Mouse (Mus musculus) stomach, postnatal 0 days (tissue): ENCODE results near the gene Barhl1. TPM values are rescaled to one million over a fixed set of nuclear protein-coding genes. Genes with fewer than 3 reads are reported as not detected.
A peak's percentile ranks its signal among the peaks of the same experiment; 100 is the strongest.

Experiments
- ATAC-seq: fragments of 200-750 bp; cut with Nextera tagmentation; 2 replicates; pipeline ENCODE4 v1.8.0; 2017; ENCODE audit not compliant: low FRiP score, low TSS enrichment
- DNase-seq: peaks from one replicate; pipeline ENCODE4 v3.0.0-alpha.2; 2016; ENCODE audit warnings: low spot score
- H3K27ac ChIP-seq: fragments of 300-500 bp; sonication (generic); replicated peaks from 2 replicates; pipeline ENCODE4 v1.5.1; 2014; ENCODE audit warnings: mild to moderate bottlenecking, control low read depth
- H3K27me3 ChIP-seq: fragments of 300-500 bp; sonication (generic); 2 replicates; pipeline ENCODE4 v1.6.1; 2014; ENCODE audit warnings: low read length; ENCODE audit not compliant: control insufficient read depth, insufficient read depth
- H3K36me3 ChIP-seq: fragments of 300-500 bp; sonication (generic); 2 replicates; pipeline ENCODE4 v1.6.1; 2014; ENCODE audit warnings: low read length, mixed read lengths; ENCODE audit not compliant: control insufficient read depth, insufficient read depth
- H3K4me1 ChIP-seq: fragments of 300-500 bp; sonication (generic); replicated peaks from 2 replicates; pipeline ENCODE4 v1.6.1; 2014; ENCODE audit warnings: antibody characterized with exemption; ENCODE audit not compliant: control insufficient read depth, insufficient read depth
- H3K4me2 ChIP-seq: fragments of 300-500 bp; sonication (generic); replicated peaks from 2 replicates; pipeline ENCODE4 v1.6.1; 2014; ENCODE audit warnings: low read depth, mild to moderate bottlenecking, control low read depth, moderate library complexity
- H3K4me3 ChIP-seq: fragments of 300-500 bp; sonication (generic); 2 replicates; pipeline ENCODE4 v1.5.1; 2014; ENCODE audit warnings: low read depth, low read length, control low read depth
- H3K9ac ChIP-seq: fragments of 300-500 bp; sonication (generic); 2 replicates; pipeline ENCODE4 v1.6.1; 2014; ENCODE audit warnings: mild to moderate bottlenecking, low read length, control low read depth, mixed read lengths
- H3K9me3 ChIP-seq: fragments of 300-500 bp; sonication (generic); 2 replicates; pipeline ENCODE4 v1.6.1; 2016; ENCODE audit warnings: low read length; ENCODE audit not compliant: control insufficient read depth
- CTCF ChIP-seq: IDR thresholded peaks from 2 replicates; pipeline ENCODE4 v1.5.1; 2016; ENCODE audit warnings: antibody characterized with exemption, low read depth, mild to moderate bottlenecking, moderate library complexity
- EP300 ChIP-seq: optimal IDR thresholded peaks from 2 replicates; pipeline ENCODE3; 2016; ENCODE audit warnings: antibody characterized with exemption
- WGBS: fragments of 180-500 bp; shearing (Covaris S2); extraction: QIAGEN DNeasy Blood & Tissue Kit; methylation state at CpG from one replicate; pipeline ENCODE4 v1.1.7; 2014; 5-methylcytosine and 5-hydroxymethylcytosine counted together
- polyA plus RNA-seq: library from polyadenylated mRNA; unstranded; fragments of >200 nt; fragmentation: Nextera tagmentation; extraction: Ambion mirVana; gene quantifications from 2 replicates; pipeline ENCODE4 v1.2.1, GENCODE M21; 2015

Gene Barhl1
- polyA plus RNA-seq = not detected in 2 replicates

- WGBS = 6% methylated on average over 18 of the region's 18 CpGs
- Histone ChIP-seq H3K4me3 (peak within 1 kb of the TSS; percentile 22; the same call in 1 of the 2 replicates), H3K36me3 (no peaks in the 10 kb centered on the region), H3K27ac (no peak within 1 kb of the TSS), H3K9me3 (no peaks in the 10 kb centered on the region), H3K27me3 (peaks cover 29% of the 10 kb centered on the region), H3K4me1 (no peaks in the 10 kb centered on the region), H3K9ac (no peak within 1 kb of the TSS), H3K4me2 (no peak within 1 kb of the TSS; the same call in 1 of the 2 replicates)
- DNase-seq (no peak), ATAC-seq (no peak)
- TF ChIP-seq CTCF (no peak), EP300 (no peak)
These were observed at the start of gene Barhl1 for GRCm38 (mm10) chr2:28916513-28916865. Gene Barhl1, minus strand, starts transcription at chr2:28916668.

DNA sequence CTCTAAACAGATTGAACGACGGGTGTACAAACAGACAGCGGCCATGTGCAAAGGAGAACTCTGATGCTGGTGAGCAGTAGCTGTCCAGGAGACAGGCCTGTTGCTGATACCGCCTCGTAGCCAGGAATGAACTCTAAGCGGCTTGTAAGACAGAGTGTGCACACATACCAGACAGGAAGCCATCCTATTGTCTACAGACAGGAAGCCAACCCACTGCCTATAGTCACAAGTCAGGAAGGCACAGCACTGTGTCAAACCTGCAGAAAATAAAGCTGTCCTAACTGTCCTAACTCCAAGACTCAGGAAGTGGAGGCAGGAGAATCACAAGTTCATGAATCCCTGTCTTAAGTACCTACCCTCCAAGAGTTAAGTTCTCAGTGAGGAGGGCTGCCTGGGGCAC, 47.1 kb upstream of the Barhl1 start:
- Histone ChIP-seq H3K4me3 (no peak overlapping the region), H3K36me3 (no peaks in the 10 kb centered on the region), H3K27ac (no peak overlapping the region), H3K27me3 (no peaks in the 10 kb centered on the region), H3K9me3 (no peaks in the 10 kb centered on the region), H3K9ac (no peak overlapping the region), H3K4me1 (no peaks in the 10 kb centered on the region), H3K4me2 (no peak overlapping the region)
- TF ChIP-seq EP300 = no peak
- ATAC-seq (no peak), DNase-seq (no peak)
- WGBS = 69% methylated on average over 6 of the region's 6 CpGs

DNA sequence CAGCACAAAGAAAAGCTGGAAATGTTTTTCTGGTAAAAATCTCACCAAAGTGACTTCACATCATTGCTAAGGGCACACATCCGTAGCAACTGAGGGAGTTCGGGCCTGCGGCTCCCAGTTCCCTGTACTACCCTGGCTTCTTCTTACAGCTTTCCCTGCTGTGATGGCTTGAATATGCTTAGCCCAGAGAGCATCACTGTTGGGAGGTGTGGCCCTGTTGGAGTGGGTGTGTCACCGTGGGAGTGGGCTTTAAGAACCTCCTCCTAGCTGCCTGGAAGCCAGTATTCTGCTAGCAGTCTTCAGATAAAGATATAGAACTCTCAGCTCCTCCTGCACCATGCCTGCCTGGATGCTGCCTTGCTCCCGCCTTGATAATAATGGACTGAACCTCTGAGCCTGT, 45.2 kb upstream of the Barhl1 start:
- H3K9ac ChIP-seq = no peak overlapping the region
- no peak overlapping the region for H3K4me2 ChIP-seq
- no peaks in the 10 kb centered on the region for H3K9me3 ChIP-seq
- no peaks in the 10 kb centered on the region for H3K27me3 ChIP-seq
- no peaks in the 10 kb centered on the region for H3K4me1 ChIP-seq
- 75% methylated on average over 5 of the region's 5 CpGs for WGBS
- TF ChIP-seq CTCF = no peak
- no peak for TF ChIP-seq EP300
- ATAC-seq (no peak), DNase-seq (no peak)
- no peak overlapping the region for H3K27ac ChIP-seq
- H3K4me3 ChIP-seq = no peak overlapping the region
- H3K36me3 ChIP-seq = no peaks in the 10 kb centered on the region

DNA sequence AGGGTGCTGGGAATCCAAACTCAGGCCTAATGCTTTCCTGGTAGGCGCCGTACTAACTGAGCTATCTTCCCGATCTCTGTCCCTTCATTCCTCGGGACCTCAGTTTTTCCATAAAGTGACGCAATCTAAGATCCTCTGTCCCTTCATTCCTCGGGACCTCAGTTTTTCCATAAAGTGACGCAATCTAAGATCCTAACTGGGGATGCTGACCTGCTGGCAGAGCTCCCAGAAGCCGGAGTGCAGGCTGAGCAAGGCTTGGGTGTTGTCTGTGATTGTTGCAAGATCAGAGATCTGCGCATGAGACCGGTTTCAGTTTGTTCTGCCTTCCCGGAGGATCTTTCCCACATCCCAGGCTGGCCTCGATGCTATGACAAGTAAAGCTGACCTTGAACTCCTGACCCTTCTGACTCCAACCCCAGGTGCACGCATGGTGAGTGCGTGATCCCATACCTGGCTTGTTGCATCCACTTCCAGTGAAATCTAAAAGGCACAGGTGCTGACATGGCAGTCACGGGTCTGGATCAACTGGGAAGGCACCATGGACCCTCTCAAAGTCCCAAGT, 44.6 kb upstream of the Barhl1 start:
- no peaks in the 10 kb centered on the region for H3K9me3 ChIP-seq
- no peak overlapping the region for H3K9ac ChIP-seq
- no peaks in the 10 kb centered on the region for H3K36me3 ChIP-seq
- no peaks in the 10 kb centered on the region for H3K27me3 ChIP-seq
- WGBS = 75% methylated on average over 15 of the region's 15 CpGs
- ATAC-seq (no peak), DNase-seq (no peak)
- TF ChIP-seq EP300 (no peak), CTCF (no peak)
- H3K4me2 ChIP-seq = no peak overlapping the region
- H3K27ac ChIP-seq = no peak overlapping the region
- no peak overlapping the region for H3K4me3 ChIP-seq
- no peaks in the 10 kb centered on the region for H3K4me1 ChIP-seq

DNA sequence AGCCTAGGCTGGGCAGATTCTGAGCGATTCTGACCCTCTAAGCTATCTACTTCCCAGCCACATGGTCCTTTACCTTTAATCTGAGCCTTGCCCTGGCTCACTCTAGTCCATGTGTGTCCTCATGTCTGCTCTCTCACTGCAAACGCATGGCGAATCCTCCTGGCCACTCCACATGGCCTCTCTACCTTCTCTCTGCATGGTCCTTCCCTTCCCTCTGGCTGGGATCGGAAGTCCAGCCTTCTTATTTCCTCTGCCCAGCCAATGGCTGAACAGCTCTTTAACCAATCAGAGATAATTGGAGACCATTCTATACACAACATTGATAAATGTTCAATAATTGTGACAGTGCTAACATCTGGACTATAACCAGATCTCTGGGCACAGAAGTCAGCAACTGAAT, 40.4 kb upstream of the Barhl1 start:
- Histone ChIP-seq H3K36me3 (no peaks in the 10 kb centered on the region), H3K27ac (no peak overlapping the region), H3K4me3 (no peak overlapping the region), H3K4me1 (no peaks in the 10 kb centered on the region), H3K4me2 (no peak overlapping the region), H3K27me3 (no peaks in the 10 kb centered on the region), H3K9me3 (no peaks in the 10 kb centered on the region), H3K9ac (no peak overlapping the region)
- DNase-seq (no peak), ATAC-seq (no peak)
- no peak for TF ChIP-seq CTCF
- TF ChIP-seq EP300 = no peak
- 89% methylated on average over 4 of the region's 4 CpGs for WGBS

GRCm38 (mm10) chr2:28954595-28954994, 38.1 kb upstream of the Barhl1 start:
- TF ChIP-seq CTCF = no peak
- TF ChIP-seq EP300 = no peak
- no peaks in the 10 kb centered on the region for H3K27me3 ChIP-seq
- no peak overlapping the region for H3K4me3 ChIP-seq
- H3K4me2 ChIP-seq = no peak overlapping the region
- H3K9ac ChIP-seq = no peak overlapping the region
- H3K27ac ChIP-seq = no peak overlapping the region
- 86% methylated on average over 9 of the region's 9 CpGs for WGBS
- no peaks in the 10 kb centered on the region for H3K36me3 ChIP-seq
- H3K9me3 ChIP-seq = no peaks in the 10 kb centered on the region
- ATAC-seq (no peak), DNase-seq (no peak)
- H3K4me1 ChIP-seq = no peaks in the 10 kb centered on the region
